Comparison of ENCODE assay signal across 1 mouse cellular context in genomic region chr17:46152847-46153782, GRCm38 (mm10).
TF ChIP-seq lines count a peak whose summit lies in the region.

Gene Mad2l1bp (minus strand): TSS chr17:46153553.

TF ChIP-seq in CH12.LX, 34 proteins besides CTCF, POLR2A, EP300 and RAD21 (continued from another document):
- TF ChIP-seq CHD1 (IDR thresholded peaks at IDR 0.05; ENCODE audit: low read depth, low read length) (peak; percentile 56; the same call in 1 of the 2 replicates), KAT2A (IDR thresholded peaks at IDR 0.05; ENCODE audit: insufficient replicate concordance, low read length) (peak; percentile 19; the same call in 1 of the 2 replicates), MAFK (IDR thresholded peaks at IDR 0.05; ENCODE audit: insufficient replicate concordance, low read length) (no peak), MXI1 (IDR thresholded peaks at IDR 0.05; ENCODE audit: low read depth, low read length) (peak; percentile 76; the same call in 1 of the 2 replicates)
